Mouse (Mus musculus) thymus, adult 2 months (tissue): ENCODE measurements at regions not wholly inside any gene's neighbourhood (a gene's known extent, or its start where the extent isn't known, plus 50 kb on each side); places are given as distances from the start of the nearest gene placed in this dataset.

ENCODE experiments used
- CTCF ChIP-seq: fragments of 200-500 bp; IDR thresholded peaks from 2 replicates; pipeline ENCODE4 v1.5.1; 2012; ENCODE audit warnings: mild to moderate bottlenecking, control low read depth, low read length, moderate library complexity, borderline replicate concordance; ENCODE audit not compliant: control insufficient read depth, poor library complexity, insufficient read depth; ENCODE audit errors: extremely low read depth
- POLR2A ChIP-seq: fragments of 200-500 bp; IDR thresholded peaks from 2 replicates; pipeline ENCODE4 v1.6.1; 2012; ENCODE audit warnings: mild to moderate bottlenecking, low read length, control low read depth, moderate library complexity; ENCODE audit not compliant: control insufficient read depth, poor library complexity, insufficient read depth; ENCODE audit errors: extremely low read depth

DNA sequence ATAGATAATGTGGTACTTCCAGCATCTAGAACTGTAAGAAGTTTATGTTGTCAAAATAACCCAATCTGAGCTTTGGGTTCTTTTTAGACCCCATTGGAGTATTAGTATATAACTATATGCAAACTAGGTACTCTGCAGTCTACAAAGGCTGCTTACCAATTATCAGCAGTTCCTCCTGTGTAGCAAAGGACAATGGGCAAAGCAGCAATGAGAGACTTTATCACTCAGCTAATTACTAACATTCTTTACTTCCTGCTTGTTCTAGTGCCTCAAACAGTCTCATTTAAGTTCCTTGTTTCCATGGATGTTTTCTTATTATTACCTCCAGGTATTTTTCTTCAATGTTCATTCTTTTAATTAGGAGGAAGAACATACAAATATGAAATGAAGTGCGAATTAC is 312.5 kb upstream of the Klf6 start:
- TF ChIP-seq CTCF: no peak
- no peak for TF ChIP-seq POLR2A
